Mouse (Mus musculus) ES-E14 (cell line): Measurements from ENCODE around the gene Lpp. TPM values are rescaled to one million over a fixed set of nuclear protein-coding genes. Genes with fewer than 3 reads are reported as not detected.

Source experiments
- DNase-seq: peaks from one replicate; pipeline ENCODE4 v3.0.0-alpha.2; 2013; ENCODE audit warnings: low read depth, low spot score
- H3K27ac ChIP-seq: 2 replicates; pipeline ENCODE4 v1.5.1; 2012; ENCODE audit warnings: low read depth, mild to moderate bottlenecking, low read length, moderate library complexity, mixed read lengths; ENCODE audit not compliant: poor library complexity, insufficient read depth, severe bottlenecking
- H3K36me3 ChIP-seq: 2 replicates; pipeline ENCODE4 v1.6.1; 2012; ENCODE audit warnings: mild to moderate bottlenecking, low read length, moderate library complexity, mixed read lengths; ENCODE audit not compliant: control insufficient read depth, poor library complexity, insufficient read depth, severe bottlenecking
- H3K4me1 ChIP-seq, 2 experiments: fragments of 150-350 bp in 1 of 2; sonication (generic) in 1 of 2; 2 replicates each; pipeline ENCODE4 v1.6.1; 2012; ENCODE audit warnings: low read length in 2 of 2, mild to moderate bottlenecking in 1 of 2, mixed read lengths in 1 of 2; ENCODE audit not compliant: control insufficient read depth in 2 of 2, insufficient read depth in 2 of 2, poor library complexity in 1 of 2
- H3K4me3 ChIP-seq, 2 experiments: fragments of 150-350 bp in 1 of 2; sonication (generic) in 1 of 2; 2 replicates each; pipeline ENCODE4 v1.5.1; 2012; ENCODE audit warnings: low read length in 2 of 2, low read depth in 1 of 2, mild to moderate bottlenecking in 1 of 2, mixed read lengths in 1 of 2; ENCODE audit not compliant: insufficient read depth in 1 of 2, poor library complexity in 1 of 2, severe bottlenecking in 1 of 2
- H3K9ac ChIP-seq: 2 replicates; pipeline ENCODE4 v1.6.1; 2012; ENCODE audit warnings: low read depth, mild to moderate bottlenecking, low read length, mixed read lengths; ENCODE audit not compliant: poor library complexity, insufficient read depth, severe bottlenecking
- H3K9me3 ChIP-seq: fragments of 150-350 bp; sonication (generic); 2 replicates; pipeline ENCODE4 v1.6.1; 2012; ENCODE audit warnings: low read depth, mild to moderate bottlenecking, low read length; ENCODE audit not compliant: control insufficient read depth, insufficient read depth
- CHD2 ChIP-seq: IDR thresholded peaks from 2 replicates; pipeline ENCODE4 v1.6.1; 2014; ENCODE audit warnings: mild to moderate bottlenecking, low read depth, low read length, inconsistent platforms
- HCFC1 ChIP-seq: IDR thresholded peaks from 2 replicates; pipeline ENCODE4 v1.6.1; 2012; ENCODE audit warnings: low read length, inconsistent platforms, borderline replicate concordance; ENCODE audit not compliant: insufficient read depth
- MAFK ChIP-seq: IDR thresholded peaks from 2 replicates; pipeline ENCODE4 v1.6.1; 2014; ENCODE audit warnings: mild to moderate bottlenecking, low read depth, low read length, inconsistent platforms; ENCODE audit not compliant: insufficient read depth
- ZC3H11A ChIP-seq: IDR thresholded peaks from 2 replicates; pipeline ENCODE4 v1.6.1; 2012; ENCODE audit warnings: low read depth, mild to moderate bottlenecking, inconsistent platforms, low read length, borderline replicate concordance
- ZNF384 ChIP-seq: IDR thresholded peaks from 2 replicates; pipeline ENCODE4 v1.6.1; 2012; ENCODE audit warnings: low read depth, low read length, inconsistent platforms
- in situ Hi-C, 2 experiments: fragments of 600-800 bp; cut with MboI; formaldehyde crosslinking; loops; one replicate each; pipeline ENCODE4 v1.15.1; 2025; ENCODE audit warnings: low sequenced_read_pairs in 2 of 2, inconsistent platforms in 1 of 2; ENCODE audit not compliant: unreplicated experiment in 2 of 2
- total RNA-seq: library from RNA; depleted of rRNA; stranded (reverse); fragments of 300-350 nt; gene quantifications from 2 replicates; pipeline ENCODE4 v1.2.3, GENCODE M21; 2012

Gene Lpp
- total RNA-seq, 1 experiment = 31.4 TPM

DNA sequence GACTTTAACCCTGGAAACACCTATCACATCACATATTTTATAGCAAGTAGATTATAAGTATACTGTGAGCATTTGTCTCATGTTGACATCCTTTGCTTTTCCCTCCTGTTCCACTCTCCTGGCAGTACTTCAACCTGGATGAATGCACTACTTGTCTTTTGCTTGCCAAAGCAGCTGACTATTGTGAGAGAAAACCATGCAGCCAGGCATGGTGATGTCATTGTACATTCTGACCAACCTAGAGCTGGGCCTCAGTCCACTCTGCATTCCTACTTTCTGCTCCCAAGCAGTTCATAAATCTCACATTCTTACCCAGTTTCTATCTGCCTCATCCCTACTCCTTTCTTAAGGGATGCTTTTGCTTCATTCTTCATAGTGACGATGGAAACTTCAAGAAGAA lies 515.6 kb downstream of the Lpp start:
- Histone ChIP-seq H3K9me3 (no peaks in the 10 kb centered on the region), H3K4me1 (no peaks in the 10 kb centered on the region), H3K4me3 (no peak overlapping the region), H3K36me3 (no peaks in the 10 kb centered on the region), H3K27ac (no peak overlapping the region), H3K9ac (no peak overlapping the region)
- in situ Hi-C loops = no loop called here
- DNase-seq = no peak
- no peak for TF ChIP-seq ZC3H11A
- no peak for TF ChIP-seq CHD2
- TF ChIP-seq ZNF384 = no peak
- TF ChIP-seq HCFC1 = no peak
- TF ChIP-seq MAFK = no peak

GRCm38 (mm10) chr16:24910321-24910720 lies 517.0 kb downstream of the Lpp start:
- no peak for TF ChIP-seq ZC3H11A
- in situ Hi-C loops = no loop called here

GRCm38 (mm10) chr16:24910834-24911233 lies 517.5 kb downstream of the Lpp start:
- DNase-seq = no peak
- no peaks in the 10 kb centered on the region for H3K9me3 ChIP-seq
- no peak overlapping the region for H3K4me3 ChIP-seq
- in situ Hi-C loops = no loop called here
- no peaks in the 10 kb centered on the region for H3K36me3 ChIP-seq
- TF ChIP-seq MAFK (no peak), ZNF384 (no peak), ZC3H11A (no peak)
- H3K4me1 ChIP-seq = no peaks in the 10 kb centered on the region
- H3K9ac ChIP-seq = no peak overlapping the region
- H3K27ac ChIP-seq = no peak overlapping the region

More at GRCm38 (mm10) chr16:24910321-24910720, 517.0 kb downstream of the Lpp start:
- Histone ChIP-seq H3K4me1 (no peaks in the 10 kb centered on the region), H3K4me3 (no peak overlapping the region), H3K9me3 (no peaks in the 10 kb centered on the region), H3K9ac (no peak overlapping the region), H3K36me3 (no peaks in the 10 kb centered on the region), H3K27ac (no peak overlapping the region)
- DNase-seq = no peak

DNA sequence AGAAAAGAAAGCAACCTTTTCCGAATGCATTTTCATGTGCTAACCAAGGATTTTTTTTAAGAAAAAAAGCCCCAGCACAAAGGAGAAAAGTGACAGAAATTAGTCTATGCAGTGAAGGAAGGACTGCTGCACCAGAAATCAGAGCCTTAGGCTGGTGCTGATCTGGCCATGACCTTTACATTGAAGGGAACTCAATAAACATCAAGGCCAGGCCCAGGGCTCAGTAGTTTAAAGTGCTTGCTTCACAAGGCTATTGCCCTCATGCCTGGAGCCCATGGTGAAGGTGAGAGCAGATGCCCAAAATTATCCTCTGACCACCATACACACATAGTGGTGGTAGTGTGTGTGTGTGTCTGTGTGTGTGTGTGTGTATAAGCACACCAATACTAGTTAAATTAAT lies 519.1 kb downstream of the Lpp start:
- no peaks in the 10 kb centered on the region for H3K4me1 ChIP-seq

DNA sequence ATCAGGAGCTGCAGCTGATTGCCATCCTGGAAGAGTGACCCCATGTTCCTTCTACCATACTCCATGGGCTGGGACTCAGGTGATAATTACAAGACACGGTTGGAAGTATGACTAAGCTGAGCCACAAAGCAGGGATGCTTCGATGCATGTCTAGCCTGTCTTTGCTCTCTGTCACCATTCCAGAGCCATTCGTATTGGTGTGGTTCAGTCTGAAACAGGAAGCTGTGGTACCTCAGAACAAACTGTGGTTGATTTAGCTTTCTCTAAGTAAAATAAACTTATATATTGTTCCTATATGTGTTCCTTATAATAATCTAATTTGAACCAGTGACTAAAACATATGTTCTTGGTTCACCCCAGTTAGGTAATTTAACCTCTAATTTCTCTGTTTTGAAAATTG lies 519.7 kb downstream of the Lpp start:
- no peak overlapping the region for H3K9ac ChIP-seq

More for the DNA sequence above, 519.1 kb downstream of the Lpp start:
- in situ Hi-C loops = no loop called here
- Histone ChIP-seq H3K27ac (no peak overlapping the region), H3K9me3 (no peaks in the 10 kb centered on the region), H3K4me3 (no peak overlapping the region), H3K9ac (no peak overlapping the region), H3K36me3 (no peaks in the 10 kb centered on the region)
- no peak for DNase-seq
- no peak for TF ChIP-seq CHD2
- no peak for TF ChIP-seq ZC3H11A
- TF ChIP-seq MAFK = no peak
- no peak for TF ChIP-seq HCFC1
- no peak for TF ChIP-seq ZNF384

More for the DNA sequence above, 519.7 kb downstream of the Lpp start:
- H3K27ac ChIP-seq = no peak overlapping the region
- DNase-seq = no peak
- H3K4me1 ChIP-seq = no peaks in the 10 kb centered on the region
- no peaks in the 10 kb centered on the region for H3K36me3 ChIP-seq
- no peak overlapping the region for H3K4me3 ChIP-seq
- in situ Hi-C loops = no loop called here
- no peak for TF ChIP-seq ZNF384
- TF ChIP-seq HCFC1 = no peak
- no peak for TF ChIP-seq MAFK
- no peak for TF ChIP-seq CHD2
- TF ChIP-seq ZC3H11A = no peak
- H3K9me3 ChIP-seq = no peaks in the 10 kb centered on the region
